Mouse (Mus musculus): ENCODE measurements at regions not wholly inside any gene's neighbourhood (a gene's known extent, or its start where the extent isn't known, plus 50 kb on each side); places are given as distances from the start of the nearest gene placed in this dataset.
A peak's percentile ranks its signal among the peaks of the same experiment; 100 is the strongest.

DNA sequence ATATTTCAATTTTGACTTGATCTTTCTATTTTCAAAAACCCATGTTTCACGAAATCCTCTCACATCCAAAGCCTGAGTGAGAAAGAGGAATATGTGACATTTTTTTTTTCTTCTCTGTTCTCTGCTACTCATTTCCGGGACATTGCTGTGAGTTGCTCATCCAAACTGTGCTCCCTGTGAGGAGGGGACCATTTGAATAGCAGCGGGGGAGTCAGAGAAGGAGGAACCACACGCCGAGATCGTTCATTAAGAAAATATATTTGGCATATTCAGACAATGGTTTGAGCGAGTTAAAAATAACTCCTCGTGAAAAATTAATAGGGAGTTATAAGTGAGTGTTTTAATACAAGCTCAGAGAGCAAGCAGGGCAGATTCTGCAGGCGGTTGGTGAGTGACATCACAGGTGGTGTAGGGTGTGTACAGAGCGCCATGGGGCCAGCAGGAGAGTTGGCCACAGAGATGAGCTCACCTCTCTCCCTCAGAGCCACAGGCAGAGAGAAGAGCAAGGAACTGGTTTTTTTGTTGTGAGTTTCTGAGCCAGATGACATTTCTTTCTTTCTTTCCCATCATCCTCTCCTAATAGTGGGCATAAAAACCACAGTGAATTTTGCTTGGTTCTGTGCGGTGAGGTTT is 54.4 kb upstream of the Calcoco1 start:
- ATAC-seq (ENCODE audit: insufficient number of reproducible peaks, low FRiP score, low TSS enrichment, low read depth) = no peak
- no peaks in the 10 kb centered on the region for H3K9me3 ChIP-seq
- WGBS = 32% methylated on average over 11 of the region's 11 CpGs
- no peak overlapping the region for H3K4me3 ChIP-seq
- no peak overlapping the region for H3K4me2 ChIP-seq
- H3K36me3 ChIP-seq = no peaks in the 10 kb centered on the region
- no peaks in the 10 kb centered on the region for H3K27me3 ChIP-seq
- peaks cover 16% of the 10 kb centered on the region for H3K4me1 ChIP-seq
- no peak overlapping the region; the same call in 1 of the 2 replicates for H3K27ac ChIP-seq
- H3K9ac ChIP-seq = no peak overlapping the region

DNA sequence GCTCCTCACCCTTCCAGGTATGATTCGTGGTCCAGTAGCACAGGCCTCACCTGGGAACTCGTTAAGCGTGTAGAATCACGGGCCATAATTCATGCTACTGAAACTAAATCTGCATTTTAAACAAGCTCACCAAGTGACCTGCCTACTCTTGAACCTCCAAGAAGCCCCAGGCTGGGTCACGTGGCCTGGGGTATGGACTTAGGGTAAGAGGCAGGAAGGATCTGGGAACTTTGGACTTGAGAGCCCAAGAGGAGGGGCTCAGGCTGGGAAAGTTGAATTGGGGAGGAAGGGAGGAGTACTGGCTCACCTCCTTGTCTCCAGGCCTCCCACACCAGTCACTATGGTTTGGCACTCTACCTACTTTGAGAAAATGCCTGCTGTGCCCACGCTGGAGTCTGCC is 58.6 kb upstream of the Calcoco1 start:
- Histone ChIP-seq H3K27ac (no peak overlapping the region), H3K27me3 (no peaks in the 10 kb centered on the region), H3K4me2 (no peak overlapping the region), H3K9ac (no peak overlapping the region), H3K4me3 (no peak overlapping the region), H3K9me3 (no peaks in the 10 kb centered on the region), H3K36me3 (no peaks in the 10 kb centered on the region), H3K4me1 (peaks cover 18% of the 10 kb centered on the region; the same call in 1 of the 2 replicates)
- no peak for ATAC-seq (ENCODE audit: insufficient number of reproducible peaks, low FRiP score, low TSS enrichment, low read depth)
- WGBS = 68% methylated on average over 6 of the region's 6 CpGs

DNA sequence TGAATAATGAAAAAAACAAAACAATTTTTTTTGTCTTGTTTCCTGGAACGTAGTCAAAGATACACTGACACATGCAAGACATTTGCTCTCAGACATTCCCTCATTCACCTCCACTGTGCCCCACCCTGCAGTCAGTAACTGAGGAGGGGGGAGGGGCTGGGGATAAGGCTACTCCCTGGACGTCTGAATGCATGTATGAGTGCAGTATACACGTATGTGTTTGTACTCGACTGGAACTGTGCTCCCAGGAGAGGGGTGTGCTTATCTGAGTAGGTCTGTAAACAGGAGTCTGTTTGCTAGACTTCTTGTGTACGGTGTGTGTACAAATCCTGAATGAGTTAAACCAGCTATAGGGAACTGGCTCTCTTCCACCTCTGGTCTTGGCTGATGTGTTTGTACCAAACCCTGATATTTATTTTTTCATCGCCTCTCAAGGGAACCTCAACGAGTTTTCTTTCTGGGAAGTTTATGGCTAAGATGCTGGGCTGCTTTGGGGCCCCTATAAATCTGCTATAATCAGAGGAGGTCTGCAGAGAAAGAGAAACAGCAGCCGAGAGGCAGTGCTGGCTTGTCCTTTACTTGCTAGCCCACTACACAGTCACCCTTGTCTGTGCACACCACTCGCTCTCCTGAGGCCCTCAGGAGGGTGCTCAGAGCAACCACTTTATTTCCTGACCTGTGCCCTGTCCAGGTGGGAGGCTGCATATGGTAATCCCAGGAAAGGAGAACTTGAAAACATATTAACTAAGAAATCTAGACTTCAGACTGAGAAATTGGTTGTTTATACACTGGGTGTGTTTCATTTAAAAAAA is 61.2 kb upstream of the Calcoco1 start:
- Histone ChIP-seq H3K9ac (no peak overlapping the region), H3K27me3 (no peaks in the 10 kb centered on the region), H3K4me1 (peaks cover 10% of the 10 kb centered on the region; the same call in 1 of the 2 replicates), H3K27ac (peak overlapping the region; percentile 63), H3K4me3 (no peak overlapping the region), H3K4me2 (0 out of 2 replicates have a peak overlapping the region, but pooled peaks have one; percentile 4), H3K9me3 (no peaks in the 10 kb centered on the region), H3K36me3 (no peaks in the 10 kb centered on the region)
- 18% methylated on average over 9 of the region's 9 CpGs for WGBS
- peak; percentile 75 for ATAC-seq (ENCODE audit: insufficient number of reproducible peaks, low FRiP score, low TSS enrichment, low read depth)

DNA sequence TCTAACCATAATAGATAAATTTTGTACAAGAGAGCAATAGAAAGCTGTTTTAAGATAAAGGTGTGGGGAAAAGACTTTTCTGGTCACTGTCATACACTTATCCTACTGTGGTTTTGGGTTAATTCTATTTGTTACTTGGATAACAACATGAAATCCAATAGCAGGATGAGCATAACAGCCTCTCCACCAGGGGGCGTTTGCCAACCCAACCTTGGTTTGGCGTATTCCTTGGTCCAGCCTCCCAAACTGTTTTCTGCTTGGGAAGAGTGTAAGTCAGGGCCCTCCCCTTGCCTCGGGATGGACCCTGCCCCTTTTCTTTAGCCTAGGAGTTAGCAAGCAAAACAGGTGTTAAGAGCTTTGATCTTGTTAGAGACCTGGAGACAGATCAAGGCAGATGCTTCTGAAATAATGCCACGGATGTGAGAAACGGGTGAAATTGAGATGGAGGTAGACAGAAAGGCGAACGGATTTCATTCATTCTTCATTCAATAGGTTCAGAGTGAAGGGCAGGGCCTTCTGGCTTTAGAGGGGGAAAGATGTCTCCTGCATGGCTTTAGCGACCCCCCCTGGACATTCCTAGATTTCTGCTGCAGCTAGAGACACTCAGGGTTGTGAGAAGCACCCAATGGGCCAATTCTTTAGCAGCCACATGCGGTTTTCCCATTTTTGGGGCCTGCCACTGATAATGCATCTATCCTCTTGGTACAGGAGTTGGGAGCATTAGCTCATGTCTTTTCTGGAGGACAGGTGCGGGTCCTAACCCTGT is 63.3 kb upstream of the Calcoco1 start:
- ATAC-seq (ENCODE audit: insufficient number of reproducible peaks, low FRiP score, low TSS enrichment, low read depth) = no peak
- Histone ChIP-seq H3K27ac (no peak overlapping the region), H3K36me3 (no peaks in the 10 kb centered on the region), H3K9me3 (no peaks in the 10 kb centered on the region), H3K9ac (no peak overlapping the region), H3K4me3 (no peak overlapping the region), H3K27me3 (no peaks in the 10 kb centered on the region; the same call in 1 of the 2 replicates), H3K4me2 (no peak overlapping the region), H3K4me1 (peaks cover 10% of the 10 kb centered on the region; the same call in 1 of the 2 replicates)
- WGBS = 28% methylated on average over 10 of the region's 10 CpGs

DNA sequence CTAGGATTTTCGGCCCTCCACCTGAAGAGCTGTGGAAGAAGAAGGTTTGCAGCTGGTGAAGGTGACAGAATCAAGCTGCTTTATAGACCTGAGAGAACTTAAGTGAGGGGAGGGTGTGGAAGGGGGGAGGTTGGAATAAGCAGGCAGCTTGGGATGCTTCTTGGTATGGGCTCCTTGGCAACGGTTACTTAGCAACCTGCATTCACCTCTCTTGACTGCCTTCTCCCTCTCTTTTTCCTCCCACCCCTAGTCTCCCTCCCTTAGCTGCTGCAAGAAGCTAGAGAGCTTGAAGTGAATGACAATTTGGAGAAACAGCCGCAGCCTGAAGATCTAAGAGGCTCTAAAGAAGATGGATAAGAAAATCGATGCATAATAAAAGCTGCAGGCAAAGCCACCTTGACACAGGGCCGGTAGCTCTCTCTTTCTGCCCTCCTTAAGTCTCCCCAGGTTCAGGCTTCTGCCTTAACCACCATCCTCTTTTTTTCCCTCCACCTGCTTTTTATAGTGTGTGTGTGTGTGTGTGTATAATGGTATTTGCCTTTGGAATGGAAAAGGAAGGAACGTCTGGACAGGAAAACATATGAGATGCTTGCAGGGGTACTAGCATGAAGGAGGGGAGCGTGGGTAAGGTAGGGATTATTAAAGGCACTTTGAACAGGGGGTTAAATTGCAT is 67.0 kb upstream of the Calcoco1 start:
- H3K9me3 ChIP-seq = no peaks in the 10 kb centered on the region
- ATAC-seq (ENCODE audit: insufficient number of reproducible peaks, low FRiP score, low TSS enrichment, low read depth) = no peak
- WGBS = 38% methylated on average over 7 of the region's 7 CpGs

GRCm38 (mm10) chr15:102797020-102797618 is 75.1 kb upstream of the Calcoco1 start:
- Histone ChIP-seq H3K4me3 (no peak overlapping the region), H3K9ac (no peak overlapping the region), H3K36me3 (no peaks in the 10 kb centered on the region), H3K27ac (no peak overlapping the region), H3K4me2 (no peak overlapping the region), H3K27me3 (no peaks in the 10 kb centered on the region), H3K4me1 (no peaks in the 10 kb centered on the region), H3K9me3 (no peaks in the 10 kb centered on the region)
- no peak for ATAC-seq (ENCODE audit: insufficient number of reproducible peaks, low FRiP score, low TSS enrichment, low read depth)
- WGBS = 70% methylated on average over 5 of the region's 5 CpGs

More for the DNA sequence above, 67.0 kb upstream of the Calcoco1 start:
- no peaks in the 10 kb centered on the region for H3K36me3 ChIP-seq
- no peak overlapping the region for H3K27ac ChIP-seq
- H3K4me2 ChIP-seq = no peak overlapping the region
- no peak overlapping the region for H3K4me3 ChIP-seq
- no peak overlapping the region for H3K9ac ChIP-seq
- H3K27me3 ChIP-seq = no peaks in the 10 kb centered on the region; the same call in 1 of the 2 replicates
- H3K4me1 ChIP-seq = no peaks in the 10 kb centered on the region

GRCm38 (mm10) chr15:102800049-102800448 is 78.1 kb upstream of the Calcoco1 start:
- 70% methylated on average over 4 of the region's 4 CpGs for WGBS
- Histone ChIP-seq H3K4me3 (no peak overlapping the region), H3K36me3 (no peaks in the 10 kb centered on the region), H3K9ac (no peak overlapping the region), H3K27me3 (no peaks in the 10 kb centered on the region), H3K4me2 (no peak overlapping the region), H3K27ac (no peak overlapping the region), H3K4me1 (no peaks in the 10 kb centered on the region), H3K9me3 (no peaks in the 10 kb centered on the region)
- ATAC-seq (ENCODE audit: insufficient number of reproducible peaks, low FRiP score, low TSS enrichment, low read depth) = no peak

DNA sequence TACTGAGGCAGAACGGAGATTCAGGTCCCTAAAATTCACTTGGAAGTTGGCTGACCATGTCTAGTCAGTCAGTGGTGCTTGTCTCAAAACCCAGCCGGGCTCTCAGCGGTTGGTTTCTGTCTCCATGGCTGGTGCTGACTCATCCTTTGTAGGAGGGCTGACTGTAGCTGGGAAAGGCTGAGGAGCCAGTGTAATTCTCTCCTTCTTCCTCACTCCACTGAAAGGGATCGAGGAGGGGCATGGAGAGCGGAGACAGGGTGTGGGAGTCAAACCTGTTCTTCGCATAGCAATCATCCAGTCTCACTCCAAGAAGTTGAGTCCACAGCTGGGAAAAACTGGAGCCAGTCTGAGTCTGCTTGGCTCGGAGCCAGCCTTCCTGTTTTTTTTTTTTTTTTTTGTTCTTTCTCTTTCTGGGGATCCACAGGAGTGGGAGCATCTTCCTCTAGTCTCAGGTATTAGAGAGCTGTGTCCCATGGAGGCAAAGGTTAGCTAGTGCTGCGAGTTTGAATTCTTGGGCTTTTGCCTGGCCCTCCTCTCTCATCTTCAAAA is 80.4 kb upstream of the Calcoco1 start:
- H3K36me3 ChIP-seq = no peaks in the 10 kb centered on the region
- H3K9ac ChIP-seq = no peak overlapping the region
- H3K27me3 ChIP-seq = no peaks in the 10 kb centered on the region
- H3K9me3 ChIP-seq = no peaks in the 10 kb centered on the region
- H3K4me3 ChIP-seq = no peak overlapping the region
- H3K4me1 ChIP-seq = no peaks in the 10 kb centered on the region
- no peak overlapping the region for H3K4me2 ChIP-seq
- no peak for ATAC-seq (ENCODE audit: insufficient number of reproducible peaks, low FRiP score, low TSS enrichment, low read depth)
- WGBS = 71% methylated on average over 8 of the region's 8 CpGs
- no peak overlapping the region for H3K27ac ChIP-seq

GRCm38 (mm10) chr15:102807353-102807752 is 85.4 kb upstream of the Calcoco1 start:
- Histone ChIP-seq H3K36me3 (no peaks in the 10 kb centered on the region), H3K27me3 (no peaks in the 10 kb centered on the region), H3K27ac (no peak overlapping the region), H3K4me2 (no peak overlapping the region), H3K9me3 (no peaks in the 10 kb centered on the region), H3K9ac (no peak overlapping the region), H3K4me3 (no peak overlapping the region), H3K4me1 (no peaks in the 10 kb centered on the region)
- WGBS = 42% methylated on average over 3 of the region's 3 CpGs
- ATAC-seq (ENCODE audit: insufficient number of reproducible peaks, low FRiP score, low TSS enrichment, low read depth) = no peak

DNA sequence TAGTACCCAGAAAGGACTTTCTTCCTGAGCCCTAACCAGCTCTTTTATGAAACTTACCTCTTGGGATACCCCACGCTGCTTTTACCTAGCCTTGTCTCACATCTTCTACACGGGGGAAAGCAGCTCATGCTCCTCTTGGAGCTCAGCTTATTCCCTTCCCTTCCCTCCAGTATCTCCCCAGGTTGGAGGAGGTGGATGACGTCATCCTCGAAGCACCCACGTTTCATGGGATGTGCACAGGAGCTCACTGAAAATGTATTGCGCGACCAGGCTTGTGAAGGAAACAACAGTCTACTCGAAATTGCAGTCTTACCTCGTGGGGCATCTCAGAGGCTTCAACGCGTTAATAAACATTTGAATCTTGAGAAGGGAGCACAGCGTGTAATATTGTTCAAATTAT is 97.2 kb upstream of the Calcoco1 start:
- ATAC-seq (ENCODE audit: insufficient number of reproducible peaks, low FRiP score, low TSS enrichment, low read depth) = no peak
- no peaks in the 10 kb centered on the region for H3K9me3 ChIP-seq
- H3K27me3 ChIP-seq = no peaks in the 10 kb centered on the region
- H3K4me3 ChIP-seq = no peak overlapping the region
- no peaks in the 10 kb centered on the region for H3K36me3 ChIP-seq
- no peak overlapping the region for H3K9ac ChIP-seq
- no peak overlapping the region for H3K27ac ChIP-seq
- no peaks in the 10 kb centered on the region for H3K4me1 ChIP-seq
- no peak overlapping the region for H3K4me2 ChIP-seq
- 69% methylated on average over 12 of the region's 12 CpGs for WGBS

GRCm38 (mm10) chr15:102839688-102840087 is 81.2 kb upstream of the Hoxc13 start:
- no peaks in the 10 kb centered on the region for H3K9me3 ChIP-seq
- no peaks in the 10 kb centered on the region for H3K27me3 ChIP-seq
- H3K36me3 ChIP-seq = no peaks in the 10 kb centered on the region
- H3K4me1 ChIP-seq = no peaks in the 10 kb centered on the region
- WGBS = 67% methylated on average over 5 of the region's 5 CpGs
- no peak overlapping the region for H3K27ac ChIP-seq
- ATAC-seq (ENCODE audit: insufficient number of reproducible peaks, low FRiP score, low TSS enrichment, low read depth) = no peak
- no peak overlapping the region for H3K4me2 ChIP-seq
- no peak overlapping the region for H3K9ac ChIP-seq
- H3K4me3 ChIP-seq = no peak overlapping the region
